Mouse (Mus musculus) thymus, adult 2 months (tissue): ENCODE measurements around the gene 2200002D01Rik.

Experiments
- CTCF ChIP-seq: fragments of 200-500 bp; IDR thresholded peaks from 2 replicates; pipeline ENCODE4 v1.5.1; 2012; ENCODE audit warnings: mild to moderate bottlenecking, control low read depth, low read length, moderate library complexity, borderline replicate concordance; ENCODE audit not compliant: control insufficient read depth, poor library complexity, insufficient read depth; ENCODE audit errors: extremely low read depth
- POLR2A ChIP-seq: fragments of 200-500 bp; IDR thresholded peaks from 2 replicates; pipeline ENCODE4 v1.6.1; 2012; ENCODE audit warnings: mild to moderate bottlenecking, low read length, control low read depth, moderate library complexity; ENCODE audit not compliant: control insufficient read depth, poor library complexity, insufficient read depth; ENCODE audit errors: extremely low read depth

GRCm38 (mm10) chr7:29202577-29202976, 45.7 kb downstream of the 2200002D01Rik start:
- no peak for TF ChIP-seq CTCF
- no peak for TF ChIP-seq POLR2A
